Mouse (Mus musculus) embryonic fibroblast, embryonic 13.5 days (primary cell): ENCODE results near the gene Fcrla. TPM values are rescaled to one million over a fixed set of nuclear protein-coding genes. Genes with fewer than 3 reads are reported as not detected.

Experiments used
- H3K27ac ChIP-seq: 2 replicates; pipeline ENCODE4 v1.5.1; 2012; ENCODE audit warnings: low read length, control low read depth, inconsistent platforms; ENCODE audit not compliant: insufficient read depth
- H3K4me1 ChIP-seq: 2 replicates; pipeline ENCODE4 v1.6.1; 2011; ENCODE audit warnings: low read length; ENCODE audit not compliant: control insufficient read depth, insufficient read depth
- H3K4me3 ChIP-seq: 2 replicates; pipeline ENCODE4 v1.5.1; 2011; ENCODE audit warnings: mild to moderate bottlenecking, control low read depth, low read length; ENCODE audit not compliant: insufficient read depth
- CTCF ChIP-seq: IDR thresholded peaks from 2 replicates; pipeline ENCODE4 v1.5.1; 2011; ENCODE audit warnings: mild to moderate bottlenecking, control low read depth, low read length, moderate library complexity, borderline replicate concordance; ENCODE audit not compliant: insufficient read depth
- POLR2A ChIP-seq: IDR thresholded peaks from 2 replicates; pipeline ENCODE4 v1.6.1; 2011; ENCODE audit warnings: low read depth, mild to moderate bottlenecking, control low read depth, low read length, moderate library complexity
- polyA plus RNA-seq: library from polyadenylated mRNA; stranded (reverse); fragments of >200 nt; gene quantifications from 2 replicates; pipeline ENCODE4 v1.2.4, GENCODE M21; 2011; ENCODE audit warnings: low read depth; ENCODE audit not compliant: missing spikeins, insufficient read length

Fcrla gene
- polyA plus RNA-seq, 1 experiment = not detected

DNA sequence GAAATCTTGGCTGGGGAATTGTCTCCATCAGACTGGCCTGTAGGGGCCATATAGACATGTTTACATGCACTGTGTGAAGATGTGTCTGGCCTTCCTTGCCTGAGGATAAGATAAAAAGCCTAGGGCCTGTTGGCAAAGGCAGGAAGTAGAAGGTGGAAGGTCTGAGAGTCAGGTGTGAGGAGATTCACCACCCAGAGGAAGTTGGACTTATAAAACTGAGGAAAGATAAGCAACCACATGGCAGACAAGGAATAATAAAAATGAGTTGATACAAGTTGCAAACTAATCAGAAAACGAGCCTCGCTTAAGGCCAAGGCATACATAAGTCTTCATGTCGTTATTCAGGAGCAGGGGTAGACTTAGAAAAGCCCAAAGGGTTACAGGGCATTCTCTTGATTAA is 51.7 kb downstream of the Fcrla start:
- Histone ChIP-seq H3K27ac (no peak overlapping the region), H3K4me1 (no peaks in the 10 kb centered on the region), H3K4me3 (no peak overlapping the region)
- TF ChIP-seq CTCF (no peak), POLR2A (no peak)

DNA sequence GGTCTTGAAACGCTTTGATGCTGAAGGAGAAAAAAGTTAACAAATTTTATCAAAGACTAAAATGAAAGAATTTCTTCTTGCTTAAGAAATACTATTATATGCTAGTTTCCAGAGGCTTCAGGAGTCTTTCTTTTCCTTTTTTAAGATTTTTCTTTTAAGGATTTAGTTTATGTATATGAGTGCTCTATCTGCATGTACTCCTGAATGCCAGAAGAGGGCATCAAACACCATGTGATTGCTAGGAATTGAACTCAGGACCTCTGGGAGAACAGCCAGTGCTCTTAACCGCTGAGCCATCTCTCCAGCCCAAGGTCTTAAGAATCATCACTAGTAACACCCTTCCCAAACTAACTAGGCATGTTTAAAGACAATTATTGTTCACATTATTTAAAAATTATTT is 55.4 kb downstream of the Fcrla start:
- H3K4me1 ChIP-seq = no peaks in the 10 kb centered on the region
- no peak for TF ChIP-seq POLR2A
- TF ChIP-seq CTCF = no peak
- H3K4me3 ChIP-seq = no peak overlapping the region
- H3K27ac ChIP-seq = no peak overlapping the region

- Histone ChIP-seq H3K4me1 (no peaks in the 10 kb centered on the region), H3K4me3 (no peak overlapping the region), H3K27ac (no peak overlapping the region)
- TF ChIP-seq CTCF (no peak), POLR2A (no peak)
Observed at GRCm38 (mm10) chr1:170871402-170871801, 56.0 kb downstream of the Fcrla start.

DNA sequence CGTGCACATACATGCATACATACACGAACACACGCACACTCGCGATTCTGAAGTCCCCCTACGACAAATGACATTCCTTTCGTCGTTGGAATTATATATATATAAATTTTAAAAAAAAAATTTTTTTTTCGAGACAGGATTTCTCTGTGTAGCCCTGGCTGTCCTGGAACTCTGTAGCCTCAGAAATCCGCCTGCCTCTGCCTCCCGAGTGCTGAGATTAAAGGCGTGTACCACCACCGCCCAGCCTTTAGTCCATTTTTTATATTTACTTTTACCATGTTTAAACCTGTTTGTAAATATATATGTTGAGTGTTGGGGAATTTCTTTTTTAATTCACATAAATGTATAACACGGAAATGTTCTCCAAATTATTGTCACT is 58.5 kb downstream of the Fcrla start:
- no peak overlapping the region for H3K27ac ChIP-seq
- TF ChIP-seq CTCF = no peak
- no peak for TF ChIP-seq POLR2A
- no peaks in the 10 kb centered on the region for H3K4me1 ChIP-seq
- peak overlapping the region; percentile 52 for H3K4me3 ChIP-seq

- TF ChIP-seq CTCF (no peak), POLR2A (no peak)
- Histone ChIP-seq H3K4me3 (peak overlapping the region; percentile 52), H3K27ac (no peak overlapping the region)
Observed at GRCm38 (mm10) chr1:170868107-170868904, 59.1 kb downstream of the Fcrla start.

DNA sequence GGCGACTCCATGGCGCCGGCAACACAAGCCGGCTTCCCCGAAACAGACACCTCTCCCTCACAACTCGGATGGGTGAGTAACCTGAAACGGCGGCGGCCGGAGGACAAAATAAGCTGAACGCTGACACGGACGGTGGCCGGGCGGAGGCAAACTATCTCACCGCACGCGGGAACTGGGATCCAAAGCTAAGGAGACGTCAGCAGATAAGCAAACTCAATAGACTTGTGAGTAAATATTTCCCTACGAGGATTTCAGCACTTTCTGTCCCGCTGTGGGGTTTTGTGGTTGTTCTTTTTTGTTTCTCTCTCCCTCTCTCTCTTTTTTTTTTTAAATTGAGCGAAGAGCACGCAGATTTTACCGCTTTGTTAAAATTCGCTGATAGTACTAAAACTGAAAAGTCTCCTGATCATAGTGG is 59.7 kb downstream of the Fcrla start, which contains the start of gene Atf6:
Gene Atf6 (minus strand): TSS at position 81 of the 415 bp plus-strand sequence.
- H3K27ac ChIP-seq = peak within 1 kb of the TSS; percentile 16; the same call in 1 of the 2 replicates
- TF ChIP-seq CTCF (no peak), POLR2A (peak; percentile 78)
- no peaks in the 10 kb centered on the region for H3K4me1 ChIP-seq
- H3K4me3 ChIP-seq = peak within 1 kb of the TSS; percentile 94

More at GRCm38 (mm10) chr1:170868107-170868904, 59.1 kb downstream of the Fcrla start:
- no peaks in the 10 kb centered on the region for H3K4me1 ChIP-seq

Other genes with a start within 250 kb of the Fcrla start
- gene Atf6, start 59.8 kb downstream of the Fcrla start, polyA plus RNA-seq = 26.8 and 29.2 TPM in 2 replicates
- gene Gm26620, start 42.5 kb downstream of the Fcrla start, polyA plus RNA-seq = not detected in 2 replicates
- 20.0 and 28.4 TPM in 2 replicates for gene Dusp12, start 42.0 kb downstream of the Fcrla start, polyA plus RNA-seq
- gene Fcrlb, start 14.6 kb downstream of the Fcrla start, polyA plus RNA-seq = not detected in 2 replicates
- 0.51 TPM in 1 of 2 replicates, not detected in the other for gene Fcgr2b, start 49.0 kb upstream of the Fcrla start, polyA plus RNA-seq
- not detected in 2 replicates for gene Fcgr4, start 91.3 kb upstream of the Fcrla start, polyA plus RNA-seq
- gene Fcgr3, start 137.4 kb upstream of the Fcrla start, polyA plus RNA-seq = 3.9 TPM in 1 of 2 replicates, not detected in the other
- 2.4 and 2.5 TPM in 2 replicates for gene Cfap126, start 186.3 kb upstream of the Fcrla start, polyA plus RNA-seq
- 297 and 334 TPM in 2 replicates for gene Sdhc, start 223.0 kb upstream of the Fcrla start, polyA plus RNA-seq
- gene Mpz, start 223.1 kb upstream of the Fcrla start, polyA plus RNA-seq = 1.2 TPM in 1 of 2 replicates, not detected in the other